Mouse (Mus musculus) testis, adult 2 months (tissue): ENCODE measurements around the gene 6820408C15Rik. TPM values are rescaled to one million over a fixed set of nuclear protein-coding genes. Genes with fewer than 3 reads are reported as not detected.
"Not testable (repeated sequence)": the region's sequence is repeated elsewhere in the genome, so short reads cannot be mapped to it uniquely, and the experiment has no call there.

ENCODE experiments used
- H3K27ac ChIP-seq: fragments of 200-500 bp; 2 replicates; pipeline ENCODE4 v1.5.1; 2012; ENCODE audit warnings: low read depth, low read length; ENCODE audit not compliant: control insufficient read depth, insufficient read depth
- H3K27me3 ChIP-seq: fragments of 200-500 bp; 2 replicates; pipeline ENCODE4 v1.6.1; 2012; ENCODE audit warnings: mild to moderate bottlenecking, low read length, moderate library complexity; ENCODE audit not compliant: control insufficient read depth, insufficient read depth
- H3K36me3 ChIP-seq: fragments of 200-500 bp; 2 replicates; pipeline ENCODE4 v1.6.1; 2012; ENCODE audit warnings: mild to moderate bottlenecking, low read length; ENCODE audit not compliant: control insufficient read depth, insufficient read depth
- H3K4me1 ChIP-seq: fragments of 200-500 bp; 2 replicates; pipeline ENCODE4 v1.6.1; 2012; ENCODE audit warnings: low read length; ENCODE audit not compliant: control insufficient read depth, insufficient read depth
- H3K4me3 ChIP-seq: fragments of 200-500 bp; 2 replicates; pipeline ENCODE4 v1.5.1; 2012; ENCODE audit warnings: low read depth, mild to moderate bottlenecking, low read length, moderate library complexity, mixed read lengths; ENCODE audit not compliant: control insufficient read depth
- CTCF ChIP-seq: fragments of 200-500 bp; IDR thresholded peaks from 2 replicates; pipeline ENCODE4 v1.5.1; 2012; ENCODE audit warnings: low read depth, mild to moderate bottlenecking, inconsistent platforms, low read length, moderate library complexity; ENCODE audit not compliant: control insufficient read depth, insufficient read depth, insufficient replicate concordance
- POLR2A ChIP-seq: fragments of 200-500 bp; IDR thresholded peaks from 2 replicates; pipeline ENCODE4 v1.6.1; 2012; ENCODE audit warnings: low read depth, mild to moderate bottlenecking, inconsistent platforms, low read length, moderate library complexity; ENCODE audit not compliant: control insufficient read depth
- polyA plus RNA-seq: library from polyadenylated mRNA; depleted of rRNA; stranded (reverse); fragments of >200 nt; gene quantifications from 2 replicates; pipeline ENCODE4 v1.2.3, GENCODE M21; 2012

Gene 6820408C15Rik
- polyA plus RNA-seq, 1 experiment = 54.7 TPM

DNA sequence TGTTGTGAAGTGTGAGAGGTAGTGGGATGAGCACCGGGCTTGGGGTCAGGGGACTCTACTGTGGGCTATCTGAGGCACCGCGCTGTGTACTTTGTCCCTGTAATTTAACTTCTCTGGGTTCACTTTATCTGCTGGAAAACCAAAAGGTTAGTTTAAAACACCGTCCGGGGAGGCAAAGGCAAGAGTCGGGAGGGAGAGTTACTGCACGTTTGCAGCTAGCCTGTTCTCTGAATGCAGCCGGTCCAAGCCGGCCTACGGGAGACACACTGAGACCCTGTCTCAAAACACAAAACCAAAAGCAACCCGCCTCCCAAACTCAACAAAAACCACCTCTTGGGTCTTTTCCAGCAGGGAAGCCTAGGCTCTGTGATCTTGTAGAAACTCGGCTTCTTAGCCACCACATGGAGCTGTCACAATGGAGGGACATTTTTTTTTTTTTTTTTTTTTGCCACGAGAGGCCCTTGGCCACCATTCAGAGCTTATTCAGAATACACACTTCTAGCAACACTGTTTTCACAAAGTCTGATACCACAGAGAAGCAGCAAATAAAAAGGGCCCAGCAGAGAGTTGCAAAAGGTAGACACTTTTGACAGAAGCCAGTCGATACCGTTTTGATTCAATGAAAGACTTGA is 2.7 kb upstream of the 6820408C15Rik start:
- Histone ChIP-seq H3K4me1 (peaks cover 30% of the 10 kb centered on the region), H3K4me3 (no peak overlapping the region), H3K27ac (no peak overlapping the region), H3K27me3 (no peaks in the 10 kb centered on the region), H3K36me3 (no peaks in the 10 kb centered on the region)
- TF ChIP-seq CTCF = no peak
- TF ChIP-seq POLR2A = no peak

DNA sequence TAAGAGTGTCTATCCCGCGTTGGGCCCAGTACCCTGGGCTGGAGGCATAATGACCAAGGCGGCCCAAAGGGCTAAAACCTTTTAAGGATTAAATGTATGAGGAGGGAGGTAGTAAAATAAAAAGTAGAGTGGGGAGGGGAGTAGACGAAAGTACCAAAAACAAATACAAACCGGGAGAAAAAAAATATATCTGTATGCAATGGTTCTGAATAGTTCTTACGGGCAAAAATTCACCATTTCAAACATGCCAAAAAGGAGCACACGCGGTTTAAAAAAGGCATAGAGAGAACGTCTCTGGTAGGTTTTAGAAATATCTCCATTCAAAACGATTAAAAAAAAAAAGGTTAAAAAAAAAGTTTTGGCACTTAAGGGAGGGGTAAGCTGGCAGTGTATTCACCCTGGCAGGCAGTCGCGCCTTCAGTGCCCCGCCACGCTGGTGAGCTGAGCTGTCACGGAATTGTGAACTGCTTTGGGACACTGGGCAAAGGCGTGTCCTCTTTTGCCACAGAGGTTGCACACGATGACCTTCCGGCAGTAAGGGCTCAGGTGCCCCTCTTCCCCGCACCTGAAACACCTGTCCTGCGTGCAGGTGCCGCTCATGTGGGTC is 2.1 kb upstream of the 6820408C15Rik start:
- peak overlapping the region; percentile 75; the same call in 1 of the 2 replicates for H3K27ac ChIP-seq
- peak overlapping the region; percentile 78 for H3K4me3 ChIP-seq
- H3K27me3 ChIP-seq = no peaks in the 10 kb centered on the region
- no peaks in the 10 kb centered on the region for H3K36me3 ChIP-seq
- H3K4me1 ChIP-seq = peaks cover 30% of the 10 kb centered on the region
- TF ChIP-seq POLR2A (no peak; the same call in 1 of the 2 replicates), CTCF (no peak)

DNA sequence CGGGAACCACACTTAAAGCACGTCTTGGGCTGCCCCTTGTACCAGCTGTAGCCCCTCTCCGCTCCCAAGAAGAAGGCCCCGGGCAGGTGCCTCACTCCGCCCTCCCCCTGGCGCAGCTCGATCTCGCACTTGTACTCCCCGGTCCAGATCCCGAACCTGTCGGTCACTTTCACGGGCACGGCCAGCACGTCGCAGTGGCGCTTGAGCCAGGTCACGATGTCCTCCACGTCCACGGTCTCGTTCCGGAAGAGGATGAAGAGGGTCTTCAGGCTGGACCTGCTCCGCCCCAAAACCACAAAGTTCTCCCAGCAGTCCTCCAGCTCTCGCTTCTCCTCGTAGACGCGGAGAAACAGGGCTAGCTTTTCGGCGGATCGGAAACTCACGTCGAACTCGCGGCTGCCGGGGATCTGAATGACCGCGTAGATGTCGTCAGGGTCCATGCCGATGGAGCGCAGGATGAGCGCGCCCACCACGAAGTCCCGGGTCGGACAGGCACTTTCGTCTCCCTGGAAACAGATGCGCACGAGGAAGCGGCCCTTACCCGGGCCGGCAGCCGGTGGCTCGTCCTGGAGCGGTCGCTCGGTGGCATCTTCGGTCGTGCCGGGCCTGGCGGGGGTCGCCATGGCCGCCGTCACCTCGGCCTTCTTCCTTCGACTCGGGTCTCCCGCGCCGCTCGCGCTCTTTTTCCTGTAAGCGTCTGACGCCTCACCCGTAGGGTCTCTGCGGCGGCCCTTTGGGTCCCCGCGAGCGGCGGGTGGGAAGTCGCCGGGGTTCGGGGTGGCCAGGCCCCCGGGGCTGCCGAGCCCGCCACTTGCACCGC is 1.4 kb upstream of the 6820408C15Rik start:
- Histone ChIP-seq H3K4me3 (peak overlapping the region; percentile 78), H3K27ac (peak overlapping the region; percentile 75), H3K27me3 (no peaks in the 10 kb centered on the region), H3K4me1 (peaks cover 30% of the 10 kb centered on the region), H3K36me3 (no peaks in the 10 kb centered on the region)
- TF ChIP-seq POLR2A = no peak; the same call in 1 of the 2 replicates
- TF ChIP-seq CTCF = no peak

DNA sequence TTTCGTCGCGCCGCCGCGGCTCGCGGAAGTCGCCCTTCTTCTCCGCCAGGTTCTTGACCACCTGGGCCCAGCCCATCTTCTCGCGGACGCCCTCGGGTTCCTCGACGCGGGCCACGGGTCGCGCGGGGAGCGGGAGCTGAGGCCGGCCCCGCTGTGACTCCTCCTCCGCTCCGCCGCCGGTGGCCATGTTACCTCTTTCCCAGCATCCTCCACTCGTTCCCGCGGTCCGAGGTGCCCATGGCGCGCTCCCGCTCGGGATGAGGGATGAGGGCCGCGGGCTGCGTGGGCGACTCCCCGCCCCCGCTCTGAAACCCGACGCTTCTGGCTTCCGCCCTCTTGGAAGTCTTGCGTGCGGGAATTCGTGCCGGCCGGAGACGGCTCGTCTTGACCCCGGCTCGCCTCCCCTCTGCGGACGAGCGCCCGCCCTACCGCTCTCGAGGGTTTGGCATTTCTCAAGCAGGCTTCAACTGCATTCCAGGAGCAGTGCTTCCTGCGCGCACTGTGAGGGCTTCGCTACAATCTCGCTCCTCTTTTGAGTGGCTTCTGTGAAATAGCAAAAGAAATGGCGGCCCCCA is 709 bp upstream of the 6820408C15Rik start, which contains the start of gene Zcchc3:
Gene Zcchc3 (minus strand): TSS at position 437 of the 575 bp plus-strand sequence.
- Histone ChIP-seq H3K27ac (peak within 1 kb of the TSS; percentile 75), H3K4me1 (peaks cover 30% of the 10 kb centered on the region), H3K36me3 (no peaks in the 10 kb centered on the region), H3K4me3 (peak within 1 kb of the TSS; percentile 78), H3K27me3 (no peaks in the 10 kb centered on the region)
- no peak for TF ChIP-seq CTCF
- TF ChIP-seq POLR2A = peak; percentile 65

DNA sequence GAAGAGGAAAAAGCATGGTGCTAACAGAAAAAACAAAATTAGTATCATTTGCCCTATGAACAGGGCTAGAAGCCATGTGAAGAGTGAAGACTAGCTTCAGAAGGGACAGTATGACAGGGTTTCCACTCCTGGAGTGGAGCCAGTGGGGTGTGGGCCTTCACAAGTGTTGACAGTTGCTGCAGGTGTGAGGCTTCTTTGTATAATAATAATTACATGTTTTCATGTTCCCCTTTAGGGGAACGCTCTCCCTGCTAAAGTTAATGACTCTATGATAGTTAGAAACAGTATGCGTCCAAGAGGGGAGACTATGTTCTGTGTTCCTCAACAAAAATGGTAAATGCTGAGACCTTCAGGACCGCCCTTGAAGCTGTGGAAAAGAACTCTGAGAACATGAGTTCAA is 399 bp downstream of the 6820408C15Rik start:
- Histone ChIP-seq H3K27me3 (no peaks in the 10 kb centered on the region), H3K27ac (no peak overlapping the region), H3K36me3 (no peaks in the 10 kb centered on the region), H3K4me1 (peaks cover 26% of the 10 kb centered on the region), H3K4me3 (no peak overlapping the region)
- TF ChIP-seq POLR2A (no peak), CTCF (no peak)

DNA sequence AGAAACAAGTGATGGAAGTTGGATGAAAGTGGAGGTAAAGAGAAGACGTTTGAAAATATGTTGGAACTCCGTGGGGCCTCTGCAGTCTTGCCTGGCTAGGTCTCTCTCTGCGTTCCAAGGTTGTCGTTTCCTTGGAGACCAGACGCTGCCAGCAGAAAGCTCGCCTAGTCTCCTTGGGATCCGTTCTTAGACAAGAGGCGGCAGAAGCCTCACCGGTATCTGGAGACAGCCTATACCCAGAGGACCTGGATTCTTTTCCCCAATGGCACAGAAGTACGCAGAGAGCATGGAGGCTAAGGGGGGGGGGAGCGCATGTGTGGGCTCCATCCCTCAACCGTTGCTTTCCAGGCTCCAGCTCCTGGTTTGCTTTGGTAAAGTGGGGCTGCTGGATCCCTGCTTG is 12.1 kb downstream of the 6820408C15Rik start:
- TF ChIP-seq POLR2A = peak; percentile 43; the same call in 1 of the 2 replicates
- no peak for TF ChIP-seq CTCF
- no peaks in the 10 kb centered on the region for H3K36me3 ChIP-seq
- H3K27me3 ChIP-seq = no peaks in the 10 kb centered on the region
- peak overlapping the region; percentile 56 for H3K27ac ChIP-seq
- peaks cover 6% of the 10 kb centered on the region for H3K4me1 ChIP-seq
- peak overlapping the region; percentile 81 for H3K4me3 ChIP-seq

DNA sequence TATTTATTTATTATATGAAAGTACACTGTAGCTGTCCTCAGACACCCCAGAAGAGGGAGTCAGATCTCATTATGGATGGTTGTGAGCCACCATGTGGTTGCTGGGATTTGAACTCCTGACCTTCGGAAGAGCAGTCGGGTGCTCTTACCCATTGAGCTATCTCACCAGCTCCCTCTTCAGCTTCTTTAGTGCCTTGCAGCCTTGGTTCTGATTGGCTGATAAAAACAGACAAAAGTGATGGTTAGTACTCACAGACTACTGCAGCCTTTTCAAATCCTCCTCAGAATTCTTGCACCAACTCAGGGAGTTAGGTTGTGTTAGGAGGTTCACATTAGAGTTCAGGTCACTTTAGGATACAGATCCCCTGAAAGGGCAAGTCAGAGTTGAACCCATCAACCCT is 13.1 kb downstream of the 6820408C15Rik start:
- H3K4me1 ChIP-seq, H3K27ac ChIP-seq, H3K27me3 ChIP-seq, H3K36me3 ChIP-seq: not testable (repeated sequence)
- peak overlapping the region; percentile 65 for H3K4me3 ChIP-seq
